Mouse (Mus musculus) liver (tissue): Measurements from ENCODE around the gene Rhou.

Source experiments
- DNase-seq: peaks from one replicate; pipeline ENCODE4 v3.0.0-alpha.2; 2020; ENCODE audit warnings: mixed read lengths

The Rhou gene

DNA sequence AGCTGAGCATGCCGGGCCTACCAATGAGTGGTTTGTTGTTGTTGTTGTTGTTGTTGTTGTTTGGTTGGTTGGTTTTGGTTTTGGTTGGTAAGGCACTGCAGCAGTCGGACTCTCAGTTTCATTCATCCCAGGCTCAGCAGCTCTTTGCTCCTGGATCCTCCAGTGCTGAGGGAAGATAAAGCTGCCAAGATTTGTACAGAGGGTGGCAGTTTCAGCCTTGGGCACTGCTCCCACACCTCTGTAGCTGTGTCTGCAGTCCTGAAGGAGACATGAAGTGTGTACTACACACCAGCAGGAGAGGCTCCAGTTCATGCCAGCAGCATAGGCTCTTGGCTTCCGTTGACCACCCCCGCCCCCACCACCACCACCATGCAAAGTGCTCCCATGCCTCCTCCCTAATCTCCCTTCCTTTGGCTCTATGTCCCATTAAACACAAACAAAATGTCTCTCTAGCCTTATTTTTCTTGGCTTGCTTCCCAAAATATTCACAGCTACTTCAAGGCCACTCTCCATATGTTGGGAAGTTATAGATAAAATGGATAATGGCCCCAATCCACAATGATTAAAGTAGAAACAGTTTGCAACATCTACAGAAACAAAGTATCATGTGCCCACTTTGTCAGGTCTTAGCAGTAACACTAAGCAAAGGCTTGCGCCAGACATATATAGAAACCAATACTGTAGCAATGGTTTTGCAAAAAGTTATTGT, 2.2 kb upstream of the Rhou start:
- DNase-seq, result no peak

DNA sequence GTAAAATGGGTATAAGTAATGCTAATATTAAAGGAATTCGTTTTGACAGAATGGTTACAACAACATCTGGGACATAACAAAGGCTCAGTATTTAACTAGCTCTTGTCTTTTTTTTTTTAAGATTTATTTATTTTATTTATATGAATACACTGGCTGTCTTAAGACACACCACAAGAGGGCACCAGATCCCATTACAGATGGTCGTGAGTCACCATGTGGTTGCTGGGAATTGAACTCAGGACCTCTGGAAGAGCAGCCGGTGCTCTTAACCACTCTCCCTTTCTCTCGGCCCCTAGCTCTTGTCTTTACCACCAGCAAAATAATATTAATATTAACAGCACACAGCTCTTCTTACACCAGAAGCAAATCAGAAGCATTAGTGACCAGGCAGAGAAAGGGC, 1.1 kb upstream of the Rhou start:
- DNase-seq, result no peak

DNA sequence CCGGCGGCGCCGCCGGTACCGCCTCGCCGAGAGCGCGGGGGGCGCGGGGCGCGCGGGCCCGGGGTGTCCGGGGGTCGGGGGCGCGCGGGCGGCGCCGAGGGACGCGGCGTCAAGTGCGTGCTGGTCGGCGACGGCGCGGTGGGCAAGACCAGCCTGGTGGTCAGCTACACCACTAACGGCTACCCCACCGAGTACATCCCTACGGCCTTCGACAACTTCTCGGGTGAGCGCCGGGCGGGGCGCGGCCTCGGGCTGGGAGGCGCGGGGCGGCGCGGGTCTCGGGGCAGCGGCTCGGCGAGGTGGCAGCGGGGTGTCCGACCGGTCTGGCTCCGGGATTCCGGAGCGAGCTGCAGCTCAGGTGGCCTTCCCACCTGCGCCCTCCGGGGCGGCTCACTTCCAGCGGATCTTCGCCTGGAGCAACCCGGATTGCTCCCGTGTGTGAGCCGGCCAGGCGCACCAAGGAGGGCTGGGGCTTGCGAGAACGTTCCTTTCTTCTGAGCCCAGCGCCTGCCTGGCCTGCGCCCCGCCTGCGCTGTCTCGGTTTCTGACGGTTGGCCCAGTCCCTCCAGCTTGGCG, 353 bp downstream of the Rhou start:
- DNase-seq, result peak; percentile 35

DNA sequence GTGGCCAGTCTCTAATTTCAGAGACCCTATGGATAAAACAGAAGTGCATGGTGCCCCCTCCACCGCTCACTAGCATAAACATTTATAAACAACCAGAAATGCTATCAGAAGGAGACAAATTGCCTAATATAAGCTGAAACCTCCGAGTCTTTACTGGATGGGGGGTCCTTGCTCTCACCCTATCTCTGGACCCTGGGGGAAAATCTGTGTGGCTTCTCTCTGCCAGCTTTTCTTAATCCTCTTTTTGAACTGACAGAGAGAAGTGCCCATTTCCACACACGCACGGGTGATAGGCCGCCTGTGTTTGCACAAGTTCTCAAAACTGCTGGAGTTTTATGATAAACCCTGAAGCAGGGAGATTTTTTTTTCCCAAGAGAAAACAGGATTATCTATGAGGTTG, 1.0 kb downstream of the Rhou start:
- DNase-seq, result no peak

DNA sequence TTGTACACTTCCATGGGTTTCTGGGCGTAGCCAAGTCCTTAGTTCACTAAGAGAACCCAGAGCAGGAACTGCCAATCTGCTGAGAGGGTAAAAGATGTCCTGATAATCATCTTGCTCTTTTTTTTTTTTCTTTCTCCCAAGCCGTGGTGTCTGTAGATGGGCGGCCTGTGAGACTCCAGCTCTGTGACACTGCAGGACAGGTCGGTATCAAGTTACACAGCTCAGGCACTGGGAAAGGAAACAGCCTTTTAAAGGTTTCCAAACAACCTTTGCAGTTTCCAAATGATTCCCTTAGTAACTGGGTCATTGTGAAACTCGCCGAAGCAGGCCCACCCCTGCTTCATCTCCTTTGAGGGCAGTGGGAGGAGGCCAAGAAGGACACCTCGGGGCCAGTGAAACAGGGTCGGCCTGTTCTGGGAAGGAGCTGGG, 1.6 kb downstream of the Rhou start:
- DNase-seq, result no peak

DNA sequence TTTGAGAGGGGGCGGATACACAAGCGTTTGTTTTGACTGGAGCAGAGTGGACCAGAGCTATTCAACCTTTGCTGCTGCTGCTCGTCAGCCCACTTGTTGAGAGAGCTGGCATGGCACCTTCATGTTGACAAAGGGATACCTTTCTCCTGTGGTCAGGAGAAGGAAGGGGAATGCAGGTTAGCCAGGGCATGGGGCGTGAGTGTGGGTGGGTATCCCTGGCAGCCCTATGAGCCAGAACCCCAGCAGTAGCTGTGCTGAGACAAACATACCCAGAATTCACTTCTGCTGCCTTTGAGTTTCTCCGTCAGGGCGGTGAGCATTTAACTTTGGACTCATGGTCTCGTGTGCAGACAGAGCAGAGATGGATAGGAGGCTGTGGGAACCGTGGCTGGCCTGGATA, 4.1 kb downstream of the Rhou start:
- DNase-seq, result no peak

DNA sequence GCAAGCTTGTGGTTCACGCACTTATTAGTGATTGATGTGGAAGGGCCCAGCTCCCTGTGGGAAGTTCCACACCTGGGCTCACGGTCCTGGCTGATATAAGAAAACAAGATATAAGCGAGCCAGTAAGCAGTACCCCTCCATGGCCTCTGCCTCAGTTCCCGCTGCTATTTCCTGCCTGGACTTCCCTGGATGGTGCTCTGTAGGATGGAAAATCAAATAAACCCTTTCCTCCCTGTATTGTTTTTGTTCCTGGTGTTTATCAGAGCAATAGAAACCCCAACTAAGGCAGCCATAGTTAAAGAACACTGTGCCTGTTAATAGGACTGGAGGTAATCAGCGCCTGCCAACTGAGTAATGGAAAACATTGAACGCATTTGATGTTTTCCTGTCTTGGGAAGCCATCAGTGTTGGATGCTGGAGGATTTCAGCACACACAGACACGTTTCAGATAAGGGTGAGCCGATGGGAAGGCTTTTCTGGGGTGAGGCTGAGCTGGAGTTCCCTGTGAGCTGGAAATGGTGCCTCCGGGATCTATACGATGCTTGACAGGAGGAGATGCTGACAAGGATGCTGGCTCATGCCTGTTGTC, 5.8 kb downstream of the Rhou start:
- no peak for DNase-seq

DNA sequence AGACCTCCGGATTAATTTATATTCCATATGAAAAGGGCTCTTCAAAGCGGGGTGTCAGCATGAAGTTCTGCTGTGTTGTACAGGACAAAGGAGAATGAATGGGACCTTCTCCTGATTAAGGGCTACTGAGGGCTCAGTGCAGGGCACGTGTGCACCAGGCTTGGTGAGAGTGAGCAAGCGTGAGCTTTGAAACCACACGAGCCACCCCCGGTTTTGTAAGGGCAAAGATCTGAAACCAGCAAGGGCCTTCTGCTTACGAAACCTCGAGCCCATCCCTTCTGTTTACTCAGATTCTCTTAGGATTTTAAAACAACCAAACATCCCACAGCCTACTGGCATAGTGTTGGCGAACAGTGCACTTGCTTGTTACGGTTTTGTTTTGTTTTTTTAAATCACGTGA, 7.8 kb downstream of the Rhou start:
- DNase-seq, result peak; percentile 23

DNA sequence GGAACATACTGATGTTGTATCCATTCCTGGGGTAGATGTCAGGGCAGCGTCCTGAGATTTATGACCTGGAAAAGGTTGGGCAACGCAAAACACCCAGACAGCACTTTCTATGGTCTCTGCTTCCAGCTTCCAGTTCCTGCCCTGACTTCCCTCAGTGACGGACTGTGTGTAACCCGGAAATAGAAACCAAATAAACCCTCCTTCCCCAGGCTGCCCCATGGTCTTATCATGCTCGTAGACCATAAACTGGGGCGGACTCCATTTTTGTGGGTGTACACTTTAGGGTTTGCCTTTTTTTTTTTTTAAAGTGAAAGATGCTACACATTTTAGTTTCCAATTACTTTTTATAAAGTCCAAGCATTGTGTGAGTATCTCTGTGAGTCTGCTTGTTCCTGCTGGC, 11.9 kb downstream of the Rhou start:
- no peak for DNase-seq

DNA sequence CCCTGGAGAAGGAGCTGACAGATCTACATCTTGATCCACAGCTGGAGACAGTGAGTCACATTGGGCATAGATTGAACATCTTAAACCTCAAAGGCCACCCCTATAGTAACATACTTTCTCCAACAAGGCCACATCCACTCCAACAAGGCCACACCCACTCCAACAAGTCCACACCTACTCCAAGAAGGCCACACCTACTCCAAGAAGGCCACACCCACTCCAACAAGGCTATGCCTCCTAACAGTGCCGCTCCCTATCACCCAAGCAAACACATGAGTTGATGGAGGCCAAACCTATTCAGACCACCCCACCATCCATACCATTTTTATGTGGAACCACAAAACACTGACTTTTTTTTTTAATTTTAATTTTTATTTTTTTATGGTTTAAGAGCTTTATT, 13.1 kb downstream of the Rhou start:
- peak; percentile 26 for DNase-seq

DNA sequence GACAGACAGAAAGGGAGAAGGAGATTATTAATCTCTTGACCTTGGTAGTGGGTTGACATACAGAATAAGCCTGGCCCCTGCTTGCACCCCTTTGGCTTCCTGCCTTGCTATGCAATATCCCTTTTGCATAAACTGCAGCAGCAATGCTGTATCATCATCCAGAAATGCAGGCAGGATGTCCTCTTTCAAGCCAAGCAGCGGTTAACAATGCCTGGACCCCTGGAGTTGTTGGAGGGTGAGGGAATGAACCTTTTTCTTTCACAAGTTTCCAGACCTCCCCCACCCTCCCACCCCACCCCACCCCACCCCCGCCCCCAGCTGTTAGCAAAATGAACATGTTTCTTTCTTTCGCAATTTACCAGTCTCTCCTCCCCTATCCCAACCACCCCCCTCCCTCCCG, 15.0 kb downstream of the Rhou start:
- DNase-seq, result no peak

DNA sequence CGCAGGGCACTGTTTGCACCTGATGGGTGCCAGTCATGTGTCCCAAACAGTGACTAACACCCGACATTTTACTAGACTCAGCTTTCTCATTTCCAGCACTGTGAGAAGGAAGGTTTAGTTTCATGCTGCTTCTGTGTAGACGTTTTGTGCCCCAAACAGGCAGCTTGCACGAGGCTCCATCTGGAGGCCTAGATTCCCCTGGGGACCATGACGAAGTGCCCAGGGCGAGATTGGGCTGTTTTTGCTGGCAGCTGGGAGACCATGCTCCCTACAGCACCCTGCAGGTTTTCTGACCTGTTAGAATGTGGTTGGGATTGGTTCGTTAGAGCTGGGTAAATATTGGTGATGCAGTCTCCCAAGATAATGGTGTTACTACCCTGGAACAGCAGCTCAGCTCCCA, 17.0 kb downstream of the Rhou start:
- no peak for DNase-seq

DNA sequence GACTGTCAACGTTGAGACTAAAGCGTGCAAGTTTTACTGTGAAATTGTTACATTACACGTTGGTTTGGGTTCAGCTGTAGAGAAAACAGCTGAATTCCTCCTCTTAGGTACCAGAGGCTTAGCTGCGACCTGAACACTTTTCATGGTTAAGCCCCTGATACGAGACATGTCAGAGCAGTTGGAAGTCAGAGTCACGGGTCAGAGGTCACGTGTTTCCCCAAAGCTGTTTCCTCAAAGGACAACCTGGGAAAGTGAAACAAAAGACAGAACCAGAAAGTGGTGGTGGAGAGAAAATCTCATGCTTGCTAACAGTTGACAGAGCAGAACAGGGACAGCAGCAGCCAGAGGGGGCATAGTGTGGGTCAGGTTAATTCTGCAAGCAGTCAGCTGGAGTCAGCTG, 17.7 kb downstream of the Rhou start:
- no peak for DNase-seq

DNA sequence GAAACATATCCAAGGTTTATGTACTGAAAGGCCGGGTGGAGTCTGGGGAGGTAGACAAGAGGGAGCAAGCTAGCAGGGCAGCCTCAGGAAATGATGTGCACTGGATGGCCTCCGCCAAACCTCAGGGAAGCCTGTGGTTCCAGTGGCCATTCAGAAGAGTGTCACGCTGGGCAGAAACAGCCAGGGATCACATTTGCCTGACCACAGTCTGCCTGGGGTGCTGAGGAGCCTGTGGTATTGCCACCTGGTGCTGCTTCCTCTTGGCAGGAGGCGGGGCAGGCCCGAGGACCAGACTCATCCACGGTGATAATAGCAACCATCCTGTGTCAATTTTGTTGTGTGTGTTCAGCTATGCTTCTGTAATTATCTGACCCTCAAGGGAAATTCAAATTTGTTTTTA, 18.9 kb downstream of the Rhou start:
- DNase-seq, result no peak

DNA sequence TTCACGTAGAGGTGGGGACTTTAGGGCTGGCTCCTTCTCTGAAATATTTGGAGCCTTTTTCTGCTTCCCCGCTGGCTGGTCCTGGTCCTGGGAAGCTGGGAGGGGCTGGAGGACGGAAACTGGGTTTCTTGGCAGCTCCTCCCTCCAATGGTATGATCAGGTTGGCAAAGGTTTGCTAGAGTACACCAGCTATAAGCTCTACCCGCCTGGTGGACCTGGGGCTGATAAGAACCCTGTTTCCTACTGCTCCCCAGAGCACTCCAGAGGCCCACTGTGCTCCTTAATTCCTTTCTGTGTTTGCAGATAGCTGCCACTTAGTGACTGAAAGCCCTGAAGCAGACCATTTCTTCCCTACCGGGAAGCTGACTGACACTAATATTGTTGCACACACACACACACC, 21.9 kb downstream of the Rhou start:
- DNase-seq, result no peak

DNA sequence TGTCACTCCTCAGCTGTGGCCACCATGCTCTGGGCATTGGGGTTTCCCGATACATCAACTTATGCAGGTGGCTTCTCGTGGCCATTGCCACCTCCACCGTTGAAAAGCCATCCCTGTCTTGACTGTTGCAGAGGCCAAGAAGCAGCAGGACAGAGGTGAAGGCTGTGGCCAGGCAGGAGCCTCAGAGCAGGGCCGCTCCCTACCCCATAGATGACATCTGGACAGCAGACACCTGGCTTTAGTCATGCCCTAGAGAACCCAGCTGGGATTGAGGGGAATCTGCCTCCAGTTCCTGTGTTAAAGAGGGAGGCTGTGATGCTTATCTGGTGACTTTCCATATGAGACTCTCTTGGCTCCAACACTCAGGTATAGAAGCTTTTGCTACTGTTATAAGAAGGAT, 24.7 kb downstream of the Rhou start:
- DNase-seq, result no peak

DNA sequence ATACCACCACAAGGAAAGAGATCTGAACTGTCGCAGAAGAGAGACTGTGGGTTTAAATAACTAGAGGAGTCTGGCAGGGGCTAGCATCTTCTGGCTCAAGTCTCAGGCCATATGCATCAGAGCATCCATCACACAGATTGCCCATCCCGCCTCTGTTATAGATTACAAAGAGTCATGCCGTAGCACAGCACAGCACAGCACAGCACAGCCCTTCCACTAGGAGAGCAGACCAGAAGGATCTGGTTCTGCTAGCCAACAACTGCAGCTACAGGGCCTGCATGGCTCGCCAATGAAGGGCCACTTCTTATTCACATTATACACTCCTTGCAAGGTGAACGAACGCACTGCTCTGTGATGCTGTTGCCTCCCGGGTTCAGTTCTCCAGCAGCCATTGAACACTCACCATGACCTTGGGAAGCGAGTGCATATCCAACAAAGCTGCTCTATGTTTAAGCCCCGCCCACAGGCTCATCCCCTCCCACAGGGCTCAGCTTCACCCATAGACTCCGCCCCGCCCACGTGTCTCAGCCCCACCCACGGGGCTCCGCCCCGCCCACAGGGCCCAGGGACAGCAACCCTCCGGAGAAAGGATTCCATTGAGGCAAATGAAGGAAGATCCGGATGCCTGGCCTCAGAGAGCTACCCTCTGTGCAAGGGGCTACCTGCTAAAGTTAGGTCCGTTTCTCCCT, 28.5 kb downstream of the Rhou start:
- peak; percentile 86 for DNase-seq

DNA sequence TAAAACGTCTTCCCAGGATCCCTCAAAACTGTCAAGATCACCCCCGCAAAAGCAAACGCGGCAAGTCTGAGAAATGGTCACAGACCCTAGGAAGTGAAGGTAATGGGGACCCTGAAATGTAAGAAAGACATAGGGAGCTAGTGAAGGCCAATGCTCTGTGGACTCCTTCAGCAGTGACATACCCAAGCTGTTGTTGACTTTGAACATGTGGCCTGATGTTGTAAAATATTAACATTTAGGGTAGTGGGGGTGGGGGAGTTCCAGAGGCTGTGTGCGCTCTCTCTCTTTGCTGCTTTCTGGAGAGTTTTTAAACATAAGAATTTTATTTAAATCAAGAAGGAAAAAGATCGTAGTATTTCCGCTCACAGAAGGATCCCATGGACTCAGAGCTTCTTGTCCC, 29.6 kb downstream of the Rhou start:
- no peak for DNase-seq

DNA sequence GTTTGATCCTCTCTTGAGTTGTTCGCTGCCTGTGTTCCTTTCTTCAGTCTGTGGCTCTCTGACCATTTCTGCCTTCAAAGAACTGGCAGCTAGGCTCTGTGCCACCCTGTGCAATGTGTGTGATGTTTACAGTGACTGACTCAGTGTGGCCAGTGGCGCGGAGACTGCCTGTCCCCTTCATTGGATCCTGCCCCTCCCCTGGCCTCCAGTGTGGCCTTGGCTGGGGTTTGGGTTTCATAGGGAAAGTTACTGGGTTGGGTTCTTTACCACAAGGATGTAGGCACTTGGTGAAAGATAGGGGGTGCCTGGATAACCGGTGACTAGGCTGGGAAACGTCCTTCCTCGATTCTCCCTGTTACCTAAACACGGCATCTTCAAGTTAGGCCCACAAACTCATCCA, 31.1 kb downstream of the Rhou start:
- no peak for DNase-seq

DNA sequence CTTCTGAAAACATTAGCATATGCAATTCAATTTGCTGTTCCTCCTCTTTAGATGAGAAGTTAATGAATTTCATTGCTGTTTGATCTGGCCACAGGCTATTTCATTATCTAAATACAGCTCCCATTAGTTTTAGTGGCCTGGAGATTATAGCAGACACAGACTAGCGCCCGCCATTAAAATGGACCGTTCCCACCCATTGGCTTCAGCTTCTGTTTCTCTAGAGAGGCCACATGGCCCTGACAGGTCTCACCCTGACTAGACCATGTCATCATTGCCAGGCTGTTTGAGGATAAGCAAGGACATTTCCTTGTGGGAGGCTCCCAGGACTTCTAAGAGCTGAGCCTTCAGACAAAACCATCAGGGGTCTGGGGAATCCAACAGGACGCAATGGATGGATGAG, 31.7 kb downstream of the Rhou start:
- DNase-seq, result no peak

DNA sequence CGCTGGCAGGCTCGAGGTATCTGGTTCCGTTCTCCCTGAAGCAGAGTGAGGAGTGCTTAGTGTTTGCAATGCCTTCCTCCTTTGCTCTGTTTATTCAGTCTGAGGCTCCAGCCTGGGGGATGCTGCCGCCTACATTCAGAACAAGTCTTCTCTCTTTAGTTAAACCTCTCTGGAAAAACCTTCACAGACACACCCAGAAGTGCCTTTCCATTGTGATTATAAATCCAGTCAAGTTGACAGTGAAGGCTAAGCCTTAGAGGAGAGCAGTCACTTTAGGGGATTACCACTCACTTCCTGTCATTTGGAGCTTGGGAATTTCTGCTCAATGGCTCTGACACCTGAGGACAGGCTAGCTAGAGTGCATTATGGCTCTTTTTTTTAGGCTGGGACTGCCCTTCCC, 34.1 kb downstream of the Rhou start:
- DNase-seq, result no peak

DNA sequence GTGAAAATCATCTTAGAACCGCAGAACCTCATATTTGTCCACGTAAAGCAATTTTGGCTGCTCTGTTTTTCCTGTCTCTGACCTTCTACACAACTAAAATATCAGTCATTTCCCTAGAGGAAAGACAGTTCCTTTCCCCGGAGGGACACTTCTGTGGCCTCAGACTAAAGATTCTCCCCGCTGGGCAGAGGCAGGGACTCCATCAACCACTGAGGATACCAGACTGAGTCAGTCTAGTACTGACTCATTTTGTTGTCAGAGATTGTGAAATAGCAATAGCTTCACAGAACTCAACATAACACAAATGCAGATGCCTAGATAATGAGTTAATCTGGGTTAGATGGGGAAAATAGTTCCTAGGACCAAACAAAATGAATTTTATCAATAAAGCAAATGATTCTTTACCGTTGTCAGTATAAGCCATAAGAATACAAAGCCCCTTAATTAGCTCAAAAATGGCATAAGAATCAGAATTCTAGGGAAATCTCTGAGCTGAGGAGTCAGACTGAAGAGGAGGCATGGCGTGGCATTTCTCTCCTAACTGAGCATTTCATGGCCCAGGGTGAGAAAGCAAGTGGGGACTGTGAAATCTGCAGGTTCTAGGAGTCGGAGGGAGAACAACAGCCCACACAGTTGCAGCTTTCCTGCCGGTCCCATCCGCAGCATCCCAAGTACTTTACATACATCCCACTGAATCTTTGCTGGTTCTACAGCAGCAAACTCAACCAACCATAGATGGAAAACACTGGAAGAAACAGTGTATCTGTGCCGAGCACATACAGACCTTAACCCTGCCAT, 38.6 kb downstream of the Rhou start:
- no peak for DNase-seq

DNA sequence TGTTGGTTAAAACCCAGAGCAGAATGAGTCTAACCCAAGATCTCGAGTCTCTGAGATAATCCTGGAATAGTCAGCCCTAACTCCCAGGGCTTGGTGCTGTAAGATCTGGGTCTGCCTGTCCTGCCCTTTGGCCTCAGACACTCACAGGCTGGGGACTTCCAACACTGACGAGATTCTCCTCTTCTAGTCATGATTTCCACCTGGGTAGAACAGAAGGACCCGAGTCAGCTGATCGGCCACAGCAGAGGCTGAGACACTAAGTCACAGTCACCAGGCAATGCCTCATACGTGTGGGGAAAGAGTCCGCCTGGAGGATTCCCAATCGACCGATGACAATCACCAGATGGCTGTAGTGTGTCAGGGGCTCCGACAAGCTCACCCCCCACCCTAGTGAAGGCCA, 42.4 kb downstream of the Rhou start:
- no peak for DNase-seq
